Mouse (Mus musculus) left cerebral cortex, adult 8-10 months (tissue): ENCODE measurements around the gene Atp5g3. TPM values are rescaled to one million over a fixed set of nuclear protein-coding genes. Genes with fewer than 3 reads are reported as not detected.
"Not testable (repeated sequence)": the region's sequence is repeated elsewhere in the genome, so short reads cannot be mapped to it uniquely, and the experiment has no call there.

Experiments
- DNase-seq, 2 experiments: peaks; one replicate each; pipeline ENCODE4 v3.0.0; 2022; ENCODE audit warnings: low spot score in 2 of 2
- total RNA-seq, 4 experiments: library from RNA; stranded (reverse); gene quantifications; 2 replicates each; pipeline ENCODE4 v1.2.4; 2022

Gene Atp5g3
- total RNA-seq, 4 experiments from 2014 or later: 466 to 555 (median 507) TPM

- not testable (repeated sequence) for DNase-seq
Measured at GRCm38 (mm10) chr2:73896919-73897318, 14.2 kb downstream of the Atp5g3 start.

DNA sequence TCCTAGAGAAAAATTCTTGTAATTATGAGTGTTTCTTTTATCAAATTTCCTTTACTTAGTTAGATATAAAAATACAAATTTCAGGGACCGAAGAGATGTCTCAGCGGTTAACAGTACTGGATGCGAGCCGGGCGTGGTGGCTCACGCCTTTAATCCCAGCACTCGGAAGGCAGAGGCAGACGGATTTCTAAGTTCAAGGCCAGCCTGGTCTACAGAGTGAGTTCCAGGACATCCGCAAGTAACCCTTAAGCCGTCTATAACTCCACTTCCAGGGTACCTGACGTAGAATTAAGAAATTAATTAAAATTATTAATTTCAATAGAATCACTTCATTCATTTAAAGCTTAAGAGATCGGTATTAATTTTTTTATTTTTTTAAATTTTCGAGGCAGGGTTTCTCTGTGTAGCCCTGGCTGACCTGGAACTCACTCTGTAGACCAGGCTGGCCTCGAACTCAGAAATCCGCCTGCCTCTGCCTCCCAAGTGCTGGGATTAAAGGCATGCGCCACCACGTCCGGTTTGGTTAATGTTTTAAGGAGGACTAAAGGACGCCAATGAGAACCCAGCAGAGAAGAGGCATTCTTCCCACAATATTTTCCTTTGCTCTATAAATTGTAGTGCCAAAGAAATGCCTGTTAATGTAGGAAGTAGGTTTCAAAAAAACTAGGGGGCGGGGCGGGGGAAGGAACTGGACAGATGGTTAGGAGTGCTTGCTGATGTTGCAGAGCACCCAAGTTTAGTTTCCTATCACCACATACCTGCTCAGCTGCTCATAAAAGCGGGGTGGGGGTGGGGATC is 17.5 kb downstream of the Atp5g3 start:
- peak in 1 of 2 experiments; percentile 72 for DNase-seq

GRCm38 (mm10) chr2:73892464-73893296 is 18.4 kb downstream of the Atp5g3 start, which contains the start of gene Atf2:
TSS of gene Atf2 (minus strand) at chr2:73892639.
- peak; percentile 94 to 99 for DNase-seq

DNA sequence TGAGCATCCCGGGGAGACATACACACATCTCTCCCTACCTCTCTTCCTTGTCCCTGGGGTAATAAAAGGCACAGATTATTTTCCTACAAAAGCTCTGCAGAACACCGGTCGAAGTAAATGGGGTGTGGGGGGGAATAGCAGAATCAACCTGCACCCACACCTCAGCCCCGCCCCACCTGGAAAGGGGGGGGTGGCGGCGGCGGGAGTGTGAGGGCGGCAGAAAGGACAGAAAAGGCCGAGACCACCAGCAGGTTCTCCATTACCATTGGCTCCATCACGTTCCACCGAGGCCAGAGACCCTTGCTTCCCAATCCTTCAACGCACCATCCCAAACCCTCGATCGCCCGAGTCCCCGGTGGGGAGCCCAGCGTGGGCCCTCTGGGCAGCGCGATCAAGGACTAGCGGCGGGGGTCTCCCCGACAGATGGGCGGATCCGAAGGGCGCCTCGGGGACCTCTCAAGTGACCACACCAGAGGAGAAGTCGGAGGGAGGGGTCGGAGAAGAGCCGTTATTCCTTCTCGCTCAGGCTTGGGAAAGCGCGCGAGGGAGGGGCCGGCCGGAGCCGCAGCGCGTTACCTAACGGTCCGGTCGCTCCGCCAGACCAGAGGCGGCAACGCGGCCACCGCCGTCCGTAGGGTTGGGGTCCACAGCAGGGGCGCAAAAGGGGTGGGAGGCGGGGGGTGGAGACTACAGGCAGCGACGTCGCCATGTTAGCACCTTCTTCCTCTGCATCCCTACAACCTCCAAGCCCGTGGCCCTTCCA is 19.2 kb downstream of the Atp5g3 start:
- peak; percentile 26 to 38 for DNase-seq

GRCm38 (mm10) chr2:73885997-73886396 is 25.1 kb downstream of the Atp5g3 start:
- DNase-seq: no peak

DNA sequence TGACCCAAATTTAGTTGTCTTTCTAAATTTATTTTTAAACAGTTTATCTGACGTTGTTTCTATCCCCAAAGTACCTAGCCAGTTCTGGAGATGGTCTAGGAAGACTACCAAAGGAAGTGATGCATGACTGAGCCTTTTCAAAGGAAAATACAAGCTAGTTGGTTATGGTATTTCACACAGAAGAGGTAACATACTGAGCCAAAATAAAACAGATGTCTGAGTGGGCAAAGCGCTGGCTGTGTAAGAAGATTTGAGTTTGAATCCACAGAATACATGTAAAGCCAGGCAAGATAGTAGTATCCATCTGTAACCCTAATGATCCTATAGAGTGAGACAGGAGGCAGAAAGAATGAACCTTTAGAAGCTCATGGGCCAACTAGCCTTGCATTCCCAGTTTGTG is 33.2 kb downstream of the Atp5g3 start:
- DNase-seq: no peak

DNA sequence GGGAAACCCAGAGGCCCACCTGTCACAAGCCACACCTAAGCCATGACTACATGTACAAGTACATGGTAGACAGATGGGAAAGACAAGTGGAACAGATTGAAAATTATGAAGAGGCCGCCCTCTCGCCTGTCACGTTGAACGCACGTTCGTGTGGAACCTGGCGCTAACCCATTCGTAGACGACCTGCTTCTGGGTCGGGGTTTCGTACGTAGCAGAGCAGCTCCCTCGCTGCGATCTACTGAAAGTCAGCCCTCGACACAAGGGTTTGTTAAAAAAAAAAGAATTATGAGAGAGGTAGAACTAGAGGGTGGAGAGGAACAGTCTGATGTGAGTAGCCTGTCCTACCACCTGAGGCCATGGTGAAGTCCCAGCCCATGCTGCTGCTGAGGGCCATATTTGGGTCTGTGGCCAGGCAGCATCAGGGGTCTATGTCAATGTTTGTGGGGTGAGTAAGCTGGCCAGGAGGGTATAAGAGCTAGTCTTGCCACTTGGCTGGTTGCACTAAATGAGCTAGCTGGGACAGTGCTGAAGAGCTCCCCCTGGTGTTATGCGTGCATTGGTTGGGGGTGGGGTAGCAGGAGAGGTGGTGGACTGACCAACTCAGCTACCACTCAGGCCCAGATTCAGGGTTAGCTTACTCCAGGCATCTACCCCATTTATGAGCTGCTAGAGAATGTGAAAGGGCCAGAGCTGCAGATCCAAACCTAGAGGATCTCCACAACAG is 43.2 kb downstream of the Atp5g3 start:
- peak in 1 of 2 experiments; percentile 82 for DNase-seq

DNA sequence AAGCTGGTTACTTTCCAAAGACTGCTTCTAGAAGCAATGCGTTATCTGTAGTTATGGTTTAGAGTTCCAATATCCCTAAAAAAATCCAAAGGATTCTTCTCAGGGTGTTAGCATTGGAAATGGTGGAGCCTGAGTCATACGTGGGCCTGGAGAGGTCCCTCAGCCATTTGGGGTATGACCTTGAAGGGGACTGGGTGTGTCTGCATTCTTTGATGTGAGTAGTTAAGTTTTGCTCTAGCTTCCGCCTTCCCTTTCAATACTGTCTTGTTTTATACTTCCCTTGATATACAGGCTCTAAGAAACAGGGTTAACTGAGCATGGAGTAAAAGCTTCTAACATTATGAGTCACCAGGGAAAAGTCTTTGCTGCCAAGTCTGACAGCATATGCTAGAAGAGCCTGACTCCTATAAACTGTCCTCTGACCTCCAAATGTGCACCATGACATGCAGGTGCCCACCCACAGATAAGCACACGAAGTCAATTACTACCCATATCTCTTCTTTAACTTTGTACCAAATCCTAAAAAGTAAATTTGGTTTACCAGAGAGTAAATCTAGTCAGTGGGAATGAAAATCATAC is 51.0 kb downstream of the Atp5g3 start:
- DNase-seq: no peak

Other genes starting within 250 kb of the Atp5g3 start
- 1,000 to 10,000 TPM; 1,322 to 1,483 (median 1,424) TPM for gene Chn1, start 136.0 kb downstream of the Atp5g3 start, total RNA-seq
- 100 to 1,000 TPM; 148 to 185 (median 165) TPM for gene Atf2, start 18.7 kb downstream of the Atp5g3 start, total RNA-seq